Mouse (Mus musculus) liver, adult 2 months (tissue): ENCODE results near the gene C130026I21Rik.
"Not testable (repeated sequence)": the region's sequence is repeated elsewhere in the genome, so short reads cannot be mapped to it uniquely, and the experiment has no call there.

Experiments used
- CTCF ChIP-seq: fragments of 200-500 bp; IDR thresholded peaks from 2 replicates; pipeline ENCODE4 v1.5.1; 2011; ENCODE audit warnings: low read depth, low read length, control low read depth
- POLR2A ChIP-seq: fragments of 200-500 bp; IDR thresholded peaks from 2 replicates; pipeline ENCODE4 v1.6.1; 2011; ENCODE audit warnings: low read length, control low read depth; ENCODE audit not compliant: insufficient read depth; ENCODE audit errors: extremely low read depth

- TF ChIP-seq POLR2A, CTCF: not testable (repeated sequence)
These were observed 23.4 kb downstream of the C130026I21Rik start for GRCm38 (mm10) chr1:85246776-85247460.
